Mouse (Mus musculus) effector memory CD4-positive, alpha-beta T cell, adult 7 months (primary cell): ENCODE measurements around the gene Arg2. TPM values are rescaled to one million over a fixed set of nuclear protein-coding genes. Genes with fewer than 3 reads are reported as not detected.

Source experiments
- polyA plus RNA-seq: library from polyadenylated mRNA; unstranded; fragments of 100-300 nt; shearing (Covaris generic); gene quantifications from one replicate; pipeline ENCODE4 v1.2.1, GENCODE M21; 2017

Gene Arg2
- polyA plus RNA-seq = 0.62 TPM

GRCm38 (mm10) chr12:79130299-79131177, at the start of gene Arg2:
Gene Arg2, plus strand, starts transcription at chr12:79130777.

GRCm38 (mm10) chr12:79089182-79089812, 41.3 kb upstream of the Arg2 start, which contains the start of gene Pigh:
Gene Pigh, minus strand, starts transcription at chr12:79089651.

GRCm38 (mm10) chr12:79172019-79172941, 41.7 kb downstream of the Arg2 start, which contains the start of gene Vti1b:
Gene Vti1b, minus strand, starts transcription at chr12:79172667.

GRCm38 (mm10) chr12:79192193-79192592, 61.6 kb downstream of the Arg2 start, which contains the start of gene Rdh11:
Gene Rdh11, minus strand, starts transcription at chr12:79192293.

Other genes with a start within 250 kb of the Arg2 start
- 0.56 TPM for gene Plek2, start 223.8 kb upstream of the Arg2 start, polyA plus RNA-seq
- gene Tmem229b, start 123.2 kb upstream of the Arg2 start, polyA plus RNA-seq = 13.4 TPM
- 0.12 TPM for gene Plekhh1, start 101.6 kb upstream of the Arg2 start, polyA plus RNA-seq
- gene Pigh, start 41.1 kb upstream of the Arg2 start, polyA plus RNA-seq = 5.9 TPM
- 115 TPM for gene Vti1b, start 41.9 kb downstream of the Arg2 start, polyA plus RNA-seq
- 20.2 TPM for gene Rdh11, start 61.5 kb downstream of the Arg2 start, polyA plus RNA-seq
- 7.3 TPM for gene Rdh12, start 78.1 kb downstream of the Arg2 start, polyA plus RNA-seq
- 18.3 TPM for gene Zfyve26, start 165.5 kb downstream of the Arg2 start, polyA plus RNA-seq
- 0.51 TPM for gene Rad51b, start 166.5 kb downstream of the Arg2 start, polyA plus RNA-seq